14 mouse cellular contexts compared by ENCODE assay signal in genomic region chr12:87514016-87514415, GRCm38 (mm10). TPM values are rescaled to one million over a fixed set of nuclear protein-coding genes. Genes with fewer than 3 reads are reported as not detected.
"Had no signal": no experiment of that assay in that cellular context is flagged by ENCODE, and none has a peak within 500 bp of the region (broad histone marks: within the 10 kb centered on the region; RNA-seq: fewer than 3 reads in every experiment).

Gm8300 (plus strand) TSS chr12:87514316.

RNA-seq across cellular contexts. Expression of gene Gm8300, which starts in this region (rescaled TPM):
- total RNA-seq: common myeloid progenitor, adult 5-6 weeks; forebrain, postnatal 0 days; gastrocnemius, adult 18-20 months; gastrocnemius, adult 2 months; gastrocnemius, adult 8-10 months; gastrocnemius, postnatal 10 days; gastrocnemius, postnatal 14 days; gastrocnemius, postnatal 25 days; gastrocnemius, postnatal 36 days; gastrocnemius, postnatal 4 days; granulocyte monocyte progenitor cell, adult 5-6 weeks; heart, adult 18-20 months; heart, adult 2 months; heart, adult 8-10 months had no signal
